Mouse (Mus musculus): ENCODE measurements around the gene Cux1. TPM values are rescaled to one million over a fixed set of nuclear protein-coding genes. Genes with fewer than 3 reads are reported as not detected.

The Cux1 gene
- polyA plus RNA-seq, 1 experiment: 126 TPM

GRCm38 (mm10) chr5:136594896-136595540 is 27.7 kb upstream of the Cux1 start:
- TF ChIP-seq POLR2A (IDR thresholded peaks at IDR 0.05; ENCODE audit: low read depth, low read length) (no peak), CTCF (conservative IDR thresholded peaks at IDR 0.05; ENCODE audit: insufficient read depth, insufficient read length, low read depth, low read length) (no peak)
- 64% methylated on average over 8 of the region's 8 CpGs for WGBS
- Histone ChIP-seq H3K4me1 (ENCODE audit: control insufficient read depth, insufficient read depth, low read length) (no peaks in the 10 kb centered on the region), H3K27ac (ENCODE audit: insufficient read depth, low read depth, low read length) (no peak overlapping the region), H3K27me3 (replicated peaks; ENCODE audit: control insufficient read depth, insufficient read depth, low read length) (no peaks in the 10 kb centered on the region), H3K36me3 (ENCODE audit: control insufficient read depth, insufficient read depth, low read length) (no peaks in the 10 kb centered on the region), H3K4me3 (ENCODE audit: insufficient read depth, low read depth, low read length) (no peak overlapping the region)
- DNase-seq: no peak

- WGBS: 83% methylated on average over 8 of the region's 8 CpGs
- H3K27ac ChIP-seq (ENCODE audit: insufficient read depth, low read depth, low read length): no peak overlapping the region
- no peaks in the 10 kb centered on the region for H3K27me3 ChIP-seq (replicated peaks; ENCODE audit: control insufficient read depth, insufficient read depth, low read length)
- no peaks in the 10 kb centered on the region for H3K4me1 ChIP-seq (ENCODE audit: control insufficient read depth, insufficient read depth, low read length)
- DNase-seq: no peak
- TF ChIP-seq CTCF (conservative IDR thresholded peaks at IDR 0.05; ENCODE audit: insufficient read depth, insufficient read length, low read depth, low read length): no peak
- TF ChIP-seq POLR2A (IDR thresholded peaks at IDR 0.05; ENCODE audit: low read depth, low read length): no peak
- H3K36me3 ChIP-seq (ENCODE audit: control insufficient read depth, insufficient read depth, low read length): no peaks in the 10 kb centered on the region
- H3K4me3 ChIP-seq (ENCODE audit: insufficient read depth, low read depth, low read length): no peak overlapping the region
Observed at GRCm38 (mm10) chr5:136591816-136592499, 24.7 kb upstream of the Cux1 start.

DNA sequence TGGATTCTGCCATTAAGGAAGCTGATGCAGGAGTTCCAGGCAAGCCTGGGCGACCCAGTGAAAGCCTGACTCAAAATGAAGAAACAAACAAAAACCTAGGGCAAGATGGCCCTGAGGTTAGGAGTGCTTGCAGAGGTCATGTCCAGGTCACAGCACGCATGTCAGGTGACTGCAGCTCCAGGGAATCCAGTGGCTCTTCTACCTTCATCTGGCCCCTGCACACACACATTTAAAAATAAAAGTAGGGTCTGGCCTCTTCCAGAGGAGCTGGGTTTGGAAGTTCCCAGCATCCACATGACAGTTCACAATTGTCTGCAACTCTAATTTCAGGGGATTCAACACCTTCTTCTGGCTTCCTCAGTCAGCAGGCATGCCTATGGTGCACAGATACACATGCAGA is 21.7 kb upstream of the Cux1 start:
- WGBS: 76% methylated on average over 2 of the region's 2 CpGs
- H3K36me3 ChIP-seq (ENCODE audit: control insufficient read depth, insufficient read depth, low read length): no peaks in the 10 kb centered on the region
- H3K27me3 ChIP-seq (replicated peaks; ENCODE audit: control insufficient read depth, insufficient read depth, low read length): no peaks in the 10 kb centered on the region
- TF ChIP-seq POLR2A (IDR thresholded peaks at IDR 0.05; ENCODE audit: low read depth, low read length): no peak
- no peak for TF ChIP-seq CTCF (conservative IDR thresholded peaks at IDR 0.05; ENCODE audit: insufficient read depth, insufficient read length, low read depth, low read length)
- no peak for DNase-seq
- peaks cover 5% of the 10 kb centered on the region; the same call in 1 of the 2 replicates for H3K4me1 ChIP-seq (ENCODE audit: control insufficient read depth, insufficient read depth, low read length)
- H3K4me3 ChIP-seq (ENCODE audit: insufficient read depth, low read depth, low read length): no peak overlapping the region
- H3K27ac ChIP-seq (ENCODE audit: insufficient read depth, low read depth, low read length): no peak overlapping the region

GRCm38 (mm10) chr5:136588471-136588870 is 21.2 kb upstream of the Cux1 start:
- peaks cover 5% of the 10 kb centered on the region; the same call in 1 of the 2 replicates for H3K4me1 ChIP-seq (ENCODE audit: control insufficient read depth, insufficient read depth, low read length)
- no peaks in the 10 kb centered on the region for H3K27me3 ChIP-seq (replicated peaks; ENCODE audit: control insufficient read depth, insufficient read depth, low read length)
- DNase-seq: no peak
- H3K4me3 ChIP-seq (ENCODE audit: insufficient read depth, low read depth, low read length): no peak overlapping the region
- TF ChIP-seq POLR2A (IDR thresholded peaks at IDR 0.05; ENCODE audit: low read depth, low read length) (no peak), CTCF (conservative IDR thresholded peaks at IDR 0.05; ENCODE audit: insufficient read depth, insufficient read length, low read depth, low read length) (no peak)
- WGBS: 88% methylated on average over 3 of the region's 3 CpGs
- H3K27ac ChIP-seq (ENCODE audit: insufficient read depth, low read depth, low read length): no peak overlapping the region
- H3K36me3 ChIP-seq (ENCODE audit: control insufficient read depth, insufficient read depth, low read length): no peaks in the 10 kb centered on the region

DNA sequence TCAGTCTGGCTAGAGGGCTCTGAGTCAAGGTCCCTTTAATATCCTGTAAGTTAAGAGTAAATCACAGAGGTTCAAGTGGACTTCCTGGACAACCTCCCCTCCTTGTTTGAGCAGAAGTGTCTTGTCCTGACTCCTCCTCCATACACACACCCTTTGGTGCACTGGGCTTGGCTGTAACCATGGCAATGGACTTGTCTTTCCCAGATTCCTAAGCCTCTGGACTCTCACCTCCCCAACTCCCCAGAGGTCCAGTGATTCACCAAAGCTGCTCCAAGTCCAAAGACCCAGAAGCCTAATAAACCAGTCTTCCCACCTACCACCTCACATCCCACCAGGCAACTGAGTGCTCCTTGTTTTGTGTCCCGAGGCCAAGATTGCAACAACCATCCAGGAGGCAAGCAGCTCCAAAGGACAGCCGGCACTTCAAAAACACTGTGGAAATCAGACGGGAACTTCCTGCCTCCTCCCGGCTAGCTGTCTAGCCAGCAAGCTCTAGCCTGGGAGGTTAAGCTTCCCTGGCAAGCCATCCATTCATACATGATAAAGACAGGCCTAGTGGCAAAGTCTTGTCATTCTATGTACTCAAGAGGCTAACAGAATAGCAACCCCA is 17.5 kb upstream of the Cux1 start:
- H3K27ac ChIP-seq (ENCODE audit: insufficient read depth, low read depth, low read length): no peak overlapping the region
- peak; percentile 39 for DNase-seq
- H3K36me3 ChIP-seq (ENCODE audit: control insufficient read depth, insufficient read depth, low read length): no peaks in the 10 kb centered on the region
- TF ChIP-seq POLR2A (IDR thresholded peaks at IDR 0.05; ENCODE audit: low read depth, low read length) (no peak), CTCF (conservative IDR thresholded peaks at IDR 0.05; ENCODE audit: insufficient read depth, insufficient read length, low read depth, low read length) (no peak)
- H3K4me3 ChIP-seq (ENCODE audit: insufficient read depth, low read depth, low read length): no peak overlapping the region
- 15% methylated on average over 4 of the region's 4 CpGs for WGBS
- H3K4me1 ChIP-seq (ENCODE audit: control insufficient read depth, insufficient read depth, low read length): peaks cover 10% of the 10 kb centered on the region
- no peaks in the 10 kb centered on the region; the same call in 1 of the 2 replicates for H3K27me3 ChIP-seq (replicated peaks; ENCODE audit: control insufficient read depth, insufficient read depth, low read length)

DNA sequence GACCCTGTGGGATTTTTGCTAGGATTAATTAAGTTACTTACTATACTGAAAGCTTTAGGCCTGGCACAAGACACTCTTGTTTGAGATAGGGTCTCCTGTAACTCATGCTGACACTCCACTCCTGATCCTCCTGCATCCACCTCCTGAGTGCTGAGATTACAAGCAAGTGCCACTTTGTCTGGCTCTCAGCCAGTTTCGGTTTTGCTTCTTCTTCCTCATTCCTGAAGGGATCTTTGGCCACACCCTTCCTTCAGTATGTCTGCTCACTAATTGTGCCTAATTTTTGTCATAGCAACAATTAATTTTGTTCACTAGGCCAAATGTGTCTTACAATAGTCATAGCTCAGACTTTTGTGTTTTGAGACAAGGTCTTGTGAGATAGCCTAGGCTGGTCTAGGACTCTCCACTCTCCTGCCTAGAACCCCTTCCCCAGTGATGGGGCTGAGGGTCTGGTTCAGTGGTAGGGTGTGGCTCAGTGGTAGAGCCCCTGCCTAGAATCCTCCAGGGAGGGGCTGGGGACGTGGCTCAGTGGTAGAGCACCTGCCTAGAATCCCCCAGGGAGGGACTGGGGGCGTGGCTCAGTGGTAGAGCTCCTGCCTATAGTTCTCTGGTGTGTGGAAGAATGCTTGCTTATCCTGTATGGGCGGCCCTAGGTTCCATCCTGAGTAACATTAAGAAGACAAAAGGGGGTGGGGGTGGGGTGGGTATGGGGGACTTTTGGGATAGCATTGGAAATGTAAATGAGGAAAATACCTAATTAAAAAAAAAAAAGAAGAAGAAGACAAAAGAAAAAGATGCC is 16.6 kb upstream of the Cux1 start:
- Histone ChIP-seq H3K27ac (ENCODE audit: insufficient read depth, low read depth, low read length) (no peak overlapping the region), H3K27me3 (replicated peaks; ENCODE audit: control insufficient read depth, insufficient read depth, low read length) (no peaks in the 10 kb centered on the region; the same call in 1 of the 2 replicates), H3K4me3 (ENCODE audit: insufficient read depth, low read depth, low read length) (no peak overlapping the region), H3K4me1 (ENCODE audit: control insufficient read depth, insufficient read depth, low read length) (peaks cover 10% of the 10 kb centered on the region), H3K36me3 (ENCODE audit: control insufficient read depth, insufficient read depth, low read length) (no peaks in the 10 kb centered on the region)
- peak; percentile 19 for DNase-seq
- no peak for TF ChIP-seq CTCF (conservative IDR thresholded peaks at IDR 0.05; ENCODE audit: insufficient read depth, insufficient read length, low read depth, low read length)
- no peak for TF ChIP-seq POLR2A (IDR thresholded peaks at IDR 0.05; ENCODE audit: low read depth, low read length)
- WGBS: 80% methylated on average over 4 of the region's 4 CpGs
